Mouse (Mus musculus) midbrain, embryonic 11.5 days (tissue): ENCODE measurements around the gene Slc35b2. TPM values are rescaled to one million over a fixed set of nuclear protein-coding genes. Genes with fewer than 3 reads are reported as not detected.

Experiments
- ATAC-seq: fragments of 200-750 bp; cut with Nextera tagmentation; 2 replicates; pipeline ENCODE4 v1.8.0; 2017; ENCODE audit warnings: moderate TSS enrichment, moderate library complexity; ENCODE audit not compliant: low FRiP score
- DNase-seq: peaks from one replicate; pipeline ENCODE4 v3.0.0; 2015; ENCODE audit warnings: low spot score; ENCODE audit errors: missing footprints
- H3K27ac ChIP-seq: fragments of 300-500 bp; sonication (generic); 2 replicates; pipeline ENCODE4 v1.5.1; 2014; ENCODE audit warnings: low read depth, low read length
- H3K27me3 ChIP-seq: fragments of 300-500 bp; sonication (generic); 2 replicates; pipeline ENCODE4 v1.6.1; 2014; ENCODE audit warnings: mild to moderate bottlenecking, low read length, moderate library complexity, mixed read lengths; ENCODE audit not compliant: control insufficient read depth, insufficient read depth
- H3K36me3 ChIP-seq: fragments of 300-500 bp; sonication (generic); 2 replicates; pipeline ENCODE4 v1.6.1; 2014; ENCODE audit warnings: mild to moderate bottlenecking, low read length, moderate library complexity, mixed read lengths; ENCODE audit not compliant: control insufficient read depth, insufficient read depth
- H3K4me1 ChIP-seq: fragments of 300-500 bp; sonication (generic); 2 replicates; pipeline ENCODE4 v1.6.1; 2014; ENCODE audit warnings: low read length; ENCODE audit not compliant: control insufficient read depth, insufficient read depth
- H3K4me2 ChIP-seq: fragments of 300-500 bp; sonication (generic); 2 replicates; pipeline ENCODE4 v1.6.1; 2014; ENCODE audit warnings: mild to moderate bottlenecking, moderate library complexity
- H3K4me3 ChIP-seq: fragments of 300-500 bp; sonication (generic); 2 replicates; pipeline ENCODE4 v1.5.1; 2014; ENCODE audit warnings: low read depth, low read length
- H3K9ac ChIP-seq: fragments of 300-500 bp; sonication (generic); 2 replicates; pipeline ENCODE4 v1.6.1; 2014; ENCODE audit warnings: low read length
- H3K9me3 ChIP-seq: fragments of 300-500 bp; sonication (generic); 2 replicates; pipeline ENCODE4 v1.6.1; 2016; ENCODE audit warnings: low read length; ENCODE audit not compliant: control insufficient read depth
- WGBS: fragments of 180-500 bp; shearing (Covaris S2); extraction: QIAGEN DNeasy Blood & Tissue Kit; methylation state at CpG from one replicate; pipeline ENCODE4 v1.1.7; 2014; 5-methylcytosine and 5-hydroxymethylcytosine counted together
- polyA plus RNA-seq: library from polyadenylated mRNA; unstranded; fragments of >200 nt; fragmentation: Nextera tagmentation; extraction: Ambion mirVana; gene quantifications from 2 replicates; pipeline ENCODE4 v1.2.1, GENCODE M21; 2014

The Slc35b2 gene
- polyA plus RNA-seq, 1 experiment from 2014 or later: 102 TPM

DNA sequence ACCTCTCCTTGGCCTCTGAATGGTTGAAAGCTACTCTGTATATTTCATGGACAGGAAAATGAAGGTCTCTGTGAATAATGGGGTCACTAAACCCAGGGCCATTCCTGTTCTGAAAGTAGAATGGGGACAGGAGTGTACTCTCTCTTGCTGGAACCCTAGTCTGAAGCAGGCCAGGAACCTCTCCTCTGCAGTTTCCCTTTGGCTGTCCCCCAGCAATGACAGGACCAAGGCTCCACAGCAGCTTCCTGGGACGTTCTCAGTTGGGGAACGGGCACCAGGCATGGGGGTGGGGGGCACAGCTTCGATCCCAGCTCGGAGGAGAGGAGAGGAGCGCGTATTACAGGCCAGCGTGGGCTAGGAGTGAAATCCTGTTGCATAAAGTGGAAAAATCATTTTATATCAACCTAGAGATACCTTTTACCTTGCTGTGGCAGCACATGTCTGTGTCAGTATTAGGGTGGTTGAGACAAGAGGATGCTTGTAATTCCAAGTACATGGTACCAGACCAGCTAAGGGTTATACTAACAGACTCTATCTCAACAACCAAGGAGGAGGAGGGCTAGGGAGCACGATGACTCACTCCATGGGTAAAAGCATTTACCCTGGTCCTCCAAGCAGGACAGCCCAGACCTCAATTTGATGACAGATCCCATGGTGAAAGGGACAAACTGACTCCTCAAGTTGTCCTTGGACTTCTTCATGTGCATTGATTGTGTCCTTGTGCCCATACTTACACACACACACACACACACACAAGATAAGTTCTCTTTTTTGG, 11.6 kb downstream of the Slc35b2 start:
- no peak for ATAC-seq
- DNase-seq: no peak
- H3K36me3 ChIP-seq: peaks cover 13% of the 10 kb centered on the region
- H3K4me1 ChIP-seq: peaks cover 13% of the 10 kb centered on the region
- H3K9ac ChIP-seq: no peak overlapping the region; the same call in 1 of the 2 replicates
- 89% methylated on average over 8 of the region's 8 CpGs for WGBS
- no peak overlapping the region for H3K27ac ChIP-seq
- H3K9me3 ChIP-seq: no peaks in the 10 kb centered on the region
- no peak overlapping the region for H3K4me3 ChIP-seq
- H3K27me3 ChIP-seq: no peaks in the 10 kb centered on the region
- H3K4me2 ChIP-seq: no peak overlapping the region

DNA sequence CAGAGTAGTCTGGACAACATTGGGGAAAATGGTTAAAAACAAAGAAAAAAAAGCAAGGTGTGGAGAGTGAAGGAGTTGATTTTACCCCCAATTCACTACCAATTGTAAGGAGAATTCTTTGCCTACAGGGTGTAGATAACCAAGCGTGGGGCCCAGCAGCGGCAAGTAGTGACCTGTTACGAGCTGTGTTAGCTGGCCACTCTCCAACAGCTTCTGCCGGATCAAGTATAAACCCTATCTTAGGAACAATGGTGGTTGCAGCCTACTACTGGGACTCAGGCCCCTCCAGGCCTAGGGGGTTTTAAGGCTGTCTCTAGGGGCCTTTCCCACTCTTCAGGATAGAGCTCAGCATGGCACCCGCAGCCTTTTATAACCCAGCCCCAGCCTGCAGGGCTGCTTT, 14.6 kb downstream of the Slc35b2 start:
- Histone ChIP-seq H3K36me3 (no peaks in the 10 kb centered on the region), H3K4me1 (peaks cover 6% of the 10 kb centered on the region; the same call in 1 of the 2 replicates), H3K27me3 (no peaks in the 10 kb centered on the region), H3K4me2 (no peak overlapping the region), H3K27ac (no peak overlapping the region), H3K4me3 (no peak overlapping the region), H3K9ac (no peak overlapping the region), H3K9me3 (no peaks in the 10 kb centered on the region)
- DNase-seq: no peak
- 67% methylated on average over 5 of the region's 5 CpGs for WGBS
- no peak for ATAC-seq

DNA sequence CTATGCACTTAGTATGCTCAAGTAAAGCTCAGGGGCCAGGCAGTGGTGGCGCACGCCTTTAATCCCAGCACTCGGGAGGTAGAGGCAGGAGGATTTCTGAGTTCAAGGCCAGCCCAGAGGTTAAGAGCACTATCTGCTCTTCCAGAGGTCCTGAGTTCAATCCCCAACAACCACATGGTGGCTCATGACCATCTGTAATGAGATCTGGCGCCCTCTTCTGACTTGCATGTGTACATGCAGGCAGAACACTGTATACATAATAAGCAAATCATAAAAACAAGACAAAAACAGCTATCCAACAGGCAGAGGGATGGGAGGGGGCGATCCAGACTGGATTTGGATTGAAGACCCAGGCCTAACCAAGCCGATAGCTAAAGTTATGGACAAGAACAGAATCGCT, 15.2 kb downstream of the Slc35b2 start:
- WGBS: 69% methylated on average over 7 of the region's 7 CpGs
- Histone ChIP-seq H3K4me3 (no peak overlapping the region), H3K9me3 (no peaks in the 10 kb centered on the region), H3K4me1 (peaks cover 6% of the 10 kb centered on the region; the same call in 1 of the 2 replicates), H3K9ac (no peak overlapping the region), H3K36me3 (no peaks in the 10 kb centered on the region), H3K4me2 (no peak overlapping the region), H3K27me3 (no peaks in the 10 kb centered on the region), H3K27ac (no peak overlapping the region)
- ATAC-seq: no peak
- DNase-seq: no peak

DNA sequence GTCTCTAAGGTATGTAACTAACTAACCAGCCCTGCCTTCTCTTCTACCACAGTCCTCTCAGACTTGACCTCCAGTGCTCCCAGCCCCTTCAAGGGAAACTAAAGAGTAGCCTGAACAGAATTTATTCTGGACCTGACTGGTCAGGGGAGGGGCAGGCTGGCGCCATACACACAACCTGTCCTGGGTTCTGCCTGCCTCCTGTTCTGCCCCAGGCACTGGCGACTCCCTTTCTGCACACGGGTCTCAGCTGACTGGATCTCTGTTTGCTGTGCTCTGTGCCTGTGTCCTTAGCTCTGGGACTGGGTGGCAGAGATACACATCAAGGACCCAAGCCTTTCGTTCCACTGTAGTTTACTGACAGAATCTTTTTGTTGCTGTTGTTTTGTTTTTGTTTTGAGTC, 15.9 kb downstream of the Slc35b2 start:
- no peak for DNase-seq
- Histone ChIP-seq H3K4me2 (no peak overlapping the region), H3K36me3 (no peaks in the 10 kb centered on the region), H3K27me3 (no peaks in the 10 kb centered on the region), H3K4me3 (no peak overlapping the region), H3K27ac (no peak overlapping the region), H3K9me3 (no peaks in the 10 kb centered on the region), H3K9ac (no peak overlapping the region), H3K4me1 (peaks cover 5% of the 10 kb centered on the region)
- ATAC-seq: no peak
- WGBS: 92% methylated on average over 4 of the region's 4 CpGs

DNA sequence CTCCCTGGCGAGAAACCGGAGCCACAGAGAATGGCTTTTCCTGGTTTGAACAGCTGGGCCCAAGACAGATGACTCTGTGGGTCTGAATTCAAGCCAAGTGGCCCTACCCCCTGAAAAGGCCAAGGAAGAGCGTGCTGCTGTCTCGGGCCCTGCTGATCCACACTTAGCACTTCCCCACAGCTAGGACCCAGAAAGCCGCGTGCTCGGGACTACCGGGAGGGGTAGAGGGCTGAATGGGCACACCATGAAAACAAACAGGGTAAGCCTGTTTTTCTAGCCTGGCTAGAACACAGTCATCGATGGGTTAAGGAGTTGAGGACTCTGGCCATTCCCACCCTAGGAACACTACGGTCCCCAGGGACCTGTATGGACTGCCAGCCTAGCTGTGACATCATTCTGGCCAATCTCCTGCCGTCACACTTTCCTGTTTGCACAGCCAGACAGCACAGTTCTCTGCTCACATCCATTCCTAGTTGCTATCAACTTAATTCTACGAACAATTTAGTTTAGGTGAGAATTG, 17.3 kb downstream of the Slc35b2 start:
- Histone ChIP-seq H3K27me3 (no peaks in the 10 kb centered on the region), H3K4me2 (no peak overlapping the region), H3K36me3 (no peaks in the 10 kb centered on the region), H3K9ac (no peak overlapping the region), H3K27ac (no peak overlapping the region), H3K4me1 (peaks cover 15% of the 10 kb centered on the region), H3K9me3 (no peaks in the 10 kb centered on the region), H3K4me3 (no peak overlapping the region)
- ATAC-seq: no peak
- no peak for DNase-seq
- WGBS: 55% methylated on average over 12 of the region's 12 CpGs

DNA sequence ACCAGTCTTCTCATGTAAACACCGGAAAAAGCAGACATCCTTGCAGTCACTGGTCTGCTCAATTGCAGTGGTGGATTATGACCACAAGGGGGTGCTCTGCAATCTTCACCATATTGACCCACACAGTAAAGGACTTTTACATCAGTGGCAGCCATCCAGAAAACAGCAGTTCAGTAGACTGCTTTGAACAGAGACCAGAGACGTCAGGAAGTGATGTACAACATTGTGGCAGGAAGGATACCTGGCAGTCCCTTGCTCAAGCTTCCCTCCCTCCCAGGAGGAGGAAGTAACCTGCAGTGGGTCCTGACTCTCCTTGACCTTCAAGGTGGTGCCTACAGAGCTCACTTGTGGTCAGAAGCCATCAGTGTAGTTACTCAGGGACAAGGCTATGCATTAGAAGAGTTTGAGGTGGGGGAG, 17.9 kb downstream of the Slc35b2 start:
- no peaks in the 10 kb centered on the region; the same call in 1 of the 2 replicates for H3K9me3 ChIP-seq
- no peak overlapping the region for H3K4me3 ChIP-seq
- H3K4me2 ChIP-seq: no peak overlapping the region
- DNase-seq (peak; percentile 94), ATAC-seq (no peak)
- no peaks in the 10 kb centered on the region for H3K27me3 ChIP-seq
- no peak overlapping the region for H3K9ac ChIP-seq
- 14% methylated on average over 2 of the region's 2 CpGs for WGBS
- 0 out of 2 replicates have a peak, but pooled peaks cover 2% of the 10 kb centered on the region for H3K36me3 ChIP-seq
- peaks cover 15% of the 10 kb centered on the region for H3K4me1 ChIP-seq
- no peak overlapping the region for H3K27ac ChIP-seq

DNA sequence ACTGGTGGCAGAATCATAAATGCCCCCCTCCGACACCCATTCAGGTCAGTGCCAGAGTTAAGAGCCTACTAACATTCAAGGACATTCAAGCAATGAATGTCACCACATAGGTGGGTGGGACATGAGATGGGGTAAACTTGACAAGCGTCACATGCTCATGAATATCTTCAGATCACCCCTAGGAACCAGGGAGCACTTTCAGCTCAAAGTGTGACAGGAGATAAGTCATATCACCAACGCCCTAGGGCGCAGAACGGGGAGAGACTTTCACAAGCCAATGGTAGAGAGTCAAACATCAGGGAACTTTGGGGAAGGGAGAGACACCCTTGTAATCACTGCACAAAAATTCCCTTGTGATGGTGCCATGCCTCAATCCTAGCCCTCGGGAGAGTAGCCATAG, 18.5 kb downstream of the Slc35b2 start:
- Histone ChIP-seq H3K4me2 (no peak overlapping the region), H3K27ac (no peak overlapping the region), H3K9me3 (no peaks in the 10 kb centered on the region; the same call in 1 of the 2 replicates), H3K36me3 (peaks cover 5% of the 10 kb centered on the region; the same call in 1 of the 2 replicates), H3K4me1 (peaks cover 15% of the 10 kb centered on the region), H3K4me3 (no peak overlapping the region), H3K9ac (no peak overlapping the region), H3K27me3 (no peaks in the 10 kb centered on the region)
- DNase-seq (no peak), ATAC-seq (no peak)
- WGBS: 93% methylated on average over 6 of the region's 6 CpGs

DNA sequence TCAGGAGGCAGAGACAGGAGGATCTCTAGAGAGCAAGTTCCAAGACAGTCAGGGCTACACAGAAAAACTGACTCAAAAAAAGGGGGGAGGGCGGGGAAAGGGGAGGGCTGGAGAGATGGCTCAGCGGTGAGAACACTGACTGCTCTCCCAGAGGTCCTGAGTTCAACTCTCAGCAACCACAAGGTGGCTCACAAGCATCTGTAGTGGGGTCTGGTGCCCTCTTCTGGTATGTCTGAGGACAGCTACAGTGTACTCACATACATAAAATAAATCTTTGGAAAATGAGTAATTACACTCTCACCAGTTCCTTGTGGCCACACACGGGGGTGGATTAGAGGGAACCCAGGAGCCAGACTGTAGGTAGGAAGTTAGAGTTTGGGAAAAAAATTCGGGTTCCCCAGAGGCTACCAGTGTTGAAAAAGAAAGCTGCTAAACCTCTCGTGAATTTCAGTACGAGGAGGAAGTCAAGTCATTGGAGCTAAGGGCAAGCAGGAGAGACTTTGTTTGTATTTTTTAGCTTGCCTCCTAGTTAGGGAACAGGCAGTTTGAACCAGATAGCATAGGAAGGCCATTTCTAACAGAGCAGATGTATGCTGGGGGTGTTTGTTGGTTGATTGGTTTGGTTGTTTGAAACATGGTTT, 19.2 kb downstream of the Slc35b2 start:
- WGBS: 77% methylated on average over 6 of the region's 6 CpGs
- Histone ChIP-seq H3K27me3 (no peaks in the 10 kb centered on the region), H3K9me3 (no peaks in the 10 kb centered on the region; the same call in 1 of the 2 replicates), H3K27ac (no peak overlapping the region), H3K36me3 (peaks cover 5% of the 10 kb centered on the region; the same call in 1 of the 2 replicates), H3K9ac (no peak overlapping the region), H3K4me2 (no peak overlapping the region), H3K4me1 (peaks cover 15% of the 10 kb centered on the region), H3K4me3 (no peak overlapping the region)
- DNase-seq: no peak
- no peak for ATAC-seq
